Mouse (Mus musculus): ENCODE results near the gene Vmn1r180. TPM values are rescaled to one million over a fixed set of nuclear protein-coding genes. Genes with fewer than 3 reads are reported as not detected.
"Not testable (repeated sequence)": the region's sequence is repeated elsewhere in the genome, so short reads cannot be mapped to it uniquely, and the experiment has no call there.

Vmn1r180 gene
- not detected in 2 replicates for polyA plus RNA-seq (2015; fragmentation: Nextera tagmentation; extraction: Ambion mirVana)

- Histone ChIP-seq H3K9me3 (ENCODE audit: control insufficient read depth, low read length) (0 out of 2 replicates have a peak, but pooled peaks cover 5% of the 10 kb centered on the region), H3K36me3 (ENCODE audit: control insufficient read depth, insufficient read depth) (no peaks in the 10 kb centered on the region), H3K4me3 (replicated peaks; ENCODE audit: low read length) (no peak within 1 kb of the TSS), H3K27me3 (replicated peaks; ENCODE audit: control insufficient read depth, insufficient read depth, low read length) (no peaks in the 10 kb centered on the region), H3K9ac (replicated peaks; ENCODE audit: low read depth, low read length) (no peak within 1 kb of the TSS), H3K4me1 (replicated peaks; ENCODE audit: control insufficient read depth, insufficient read depth, low read length) (no peaks in the 10 kb centered on the region), H3K27ac (ENCODE audit: low read length) (no peak within 1 kb of the TSS), H3K4me2 (ENCODE audit: low read length) (no peak within 1 kb of the TSS)
- ATAC-seq = no peak
Measured at GRCm38 (mm10) chr7:23950332-23950731, at the start of gene Vmn1r180. Gene Vmn1r180, plus strand, starts transcription at chr7:23950632.

- no peak for ATAC-seq
- H3K4me2 ChIP-seq (ENCODE audit: low read length) = no peak within 1 kb of the TSS
- no peaks in the 10 kb centered on the region for H3K4me1 ChIP-seq (replicated peaks; ENCODE audit: control insufficient read depth, insufficient read depth, low read length)
- no peak within 1 kb of the TSS for H3K4me3 ChIP-seq (replicated peaks; ENCODE audit: low read length)
- no peak within 1 kb of the TSS for H3K9ac ChIP-seq (replicated peaks; ENCODE audit: low read depth, low read length)
- no peak within 1 kb of the TSS for H3K27ac ChIP-seq (ENCODE audit: low read length)
- 0 out of 2 replicates have a peak, but pooled peaks cover 4% of the 10 kb centered on the region for H3K9me3 ChIP-seq (ENCODE audit: control insufficient read depth, low read length)
- H3K36me3 ChIP-seq (ENCODE audit: control insufficient read depth, insufficient read depth) = no peaks in the 10 kb centered on the region
- 58% methylated on average over 2 of the region's 2 CpGs for WGBS
- H3K27me3 ChIP-seq (replicated peaks; ENCODE audit: control insufficient read depth, insufficient read depth, low read length) = no peaks in the 10 kb centered on the region
Measured at GRCm38 (mm10) chr7:23926678-23927077, 23.8 kb upstream of the Vmn1r180 start, which contains the start of gene Vmn1r179. Gene Vmn1r179, plus strand, starts transcription at chr7:23926978.

GRCm38 (mm10) chr7:23968044-23968443, 17.6 kb downstream of the Vmn1r180 start:
- H3K4me2 ChIP-seq (ENCODE audit: low read length); H3K27me3 ChIP-seq (replicated peaks; ENCODE audit: control insufficient read depth, insufficient read depth, low read length); H3K9ac ChIP-seq (replicated peaks; ENCODE audit: low read depth, low read length); H3K4me1 ChIP-seq (replicated peaks; ENCODE audit: control insufficient read depth, insufficient read depth, low read length); H3K36me3 ChIP-seq (ENCODE audit: control insufficient read depth, insufficient read depth); ATAC-seq; H3K27ac ChIP-seq (ENCODE audit: low read length); H3K4me3 ChIP-seq (replicated peaks; ENCODE audit: low read length): not testable (repeated sequence)
- H3K9me3 ChIP-seq (ENCODE audit: control insufficient read depth, low read length) = peaks cover 12% of the 10 kb centered on the region; the same call in 1 of the 2 replicates
- 56% methylated on average over 3 of the region's 3 CpGs for WGBS

- not testable (repeated sequence) for H3K4me3 ChIP-seq (replicated peaks; ENCODE audit: low read length); ATAC-seq; H3K36me3 ChIP-seq (ENCODE audit: control insufficient read depth, insufficient read depth); H3K4me1 ChIP-seq (replicated peaks; ENCODE audit: control insufficient read depth, insufficient read depth, low read length); H3K27ac ChIP-seq (ENCODE audit: low read length); H3K27me3 ChIP-seq (replicated peaks; ENCODE audit: control insufficient read depth, insufficient read depth, low read length); H3K9ac ChIP-seq (replicated peaks; ENCODE audit: low read depth, low read length); H3K4me2 ChIP-seq (ENCODE audit: low read length)
- H3K9me3 ChIP-seq (ENCODE audit: control insufficient read depth, low read length) = peaks cover 16% of the 10 kb centered on the region; the same call in 1 of the 2 replicates
- 83% methylated on average over 9 of the region's 9 CpGs for WGBS
Measured at GRCm38 (mm10) chr7:23974315-23974714, 23.9 kb downstream of the Vmn1r180 start, which contains the start of gene Vmn1r181. Gene Vmn1r181, plus strand, starts transcription at chr7:23974615.

GRCm38 (mm10) chr7:24001391-24001790, 51.0 kb downstream of the Vmn1r180 start, which contains the start of gene V1rd19:
Gene V1rd19, plus strand, starts transcription at chr7:24001691.
- H3K27ac ChIP-seq (ENCODE audit: low read length) = no peak within 1 kb of the TSS
- H3K9ac ChIP-seq (replicated peaks; ENCODE audit: low read depth, low read length) = no peak within 1 kb of the TSS
- H3K4me3 ChIP-seq (replicated peaks; ENCODE audit: low read length) = no peak within 1 kb of the TSS
- ATAC-seq = no peak
- 65% methylated on average over 2 of the region's 2 CpGs for WGBS
- H3K4me1 ChIP-seq (replicated peaks; ENCODE audit: control insufficient read depth, insufficient read depth, low read length) = no peaks in the 10 kb centered on the region
- H3K4me2 ChIP-seq (ENCODE audit: low read length) = no peak within 1 kb of the TSS
- no peaks in the 10 kb centered on the region for H3K27me3 ChIP-seq (replicated peaks; ENCODE audit: control insufficient read depth, insufficient read depth, low read length)
- H3K36me3 ChIP-seq (ENCODE audit: control insufficient read depth, insufficient read depth) = no peaks in the 10 kb centered on the region
- H3K9me3 ChIP-seq (ENCODE audit: control insufficient read depth, low read length) = peaks cover 2% of the 10 kb centered on the region; the same call in 1 of the 2 replicates

Other genes with a start within 250 kb of the Vmn1r180 start
- not detected in 2 replicates for gene Vmn1r173, start 249.9 kb upstream of the Vmn1r180 start, polyA plus RNA-seq (2015; fragmentation: Nextera tagmentation; extraction: Ambion mirVana)
- gene Vmn1r174, start 198.4 kb upstream of the Vmn1r180 start, polyA plus RNA-seq (2015; fragmentation: Nextera tagmentation; extraction: Ambion mirVana) = not detected in 2 replicates
- gene Vmn1r175, start 140.0 kb upstream of the Vmn1r180 start, polyA plus RNA-seq (2015; fragmentation: Nextera tagmentation; extraction: Ambion mirVana) = not detected in 2 replicates
- gene Vmn1r176, start 113.3 kb upstream of the Vmn1r180 start, polyA plus RNA-seq (2015; fragmentation: Nextera tagmentation; extraction: Ambion mirVana) = not detected in 2 replicates
- not detected in 2 replicates for gene Vmn1r177, start 84.2 kb upstream of the Vmn1r180 start, polyA plus RNA-seq (2015; fragmentation: Nextera tagmentation; extraction: Ambion mirVana)
- gene Vmn1r178, start 58.6 kb upstream of the Vmn1r180 start, polyA plus RNA-seq (2015; fragmentation: Nextera tagmentation; extraction: Ambion mirVana) = not detected in 2 replicates
- not detected in 2 replicates for gene Vmn1r179, start 23.7 kb upstream of the Vmn1r180 start, polyA plus RNA-seq (2015; fragmentation: Nextera tagmentation; extraction: Ambion mirVana)
- gene Vmn1r181, start 24.0 kb downstream of the Vmn1r180 start, polyA plus RNA-seq (2015; fragmentation: Nextera tagmentation; extraction: Ambion mirVana) = not detected in 2 replicates
- not detected in 2 replicates for gene V1rd19, start 51.1 kb downstream of the Vmn1r180 start, polyA plus RNA-seq (2015; fragmentation: Nextera tagmentation; extraction: Ambion mirVana)
- not detected in 2 replicates for gene Vmn1r183, start 102.6 kb downstream of the Vmn1r180 start, polyA plus RNA-seq (2015; fragmentation: Nextera tagmentation; extraction: Ambion mirVana)
- gene Zfp180, start 131.3 kb downstream of the Vmn1r180 start, polyA plus RNA-seq (2015; fragmentation: Nextera tagmentation; extraction: Ambion mirVana) = 44.0 and 46.7 TPM in 2 replicates
- 10.5 and 12.7 TPM in 2 replicates for gene Zfp112, start 161.7 kb downstream of the Vmn1r180 start, polyA plus RNA-seq (2015; fragmentation: Nextera tagmentation; extraction: Ambion mirVana)
- 26.9 and 31.5 TPM in 2 replicates for gene Zfp235, start 183.5 kb downstream of the Vmn1r180 start, polyA plus RNA-seq (2015; fragmentation: Nextera tagmentation; extraction: Ambion mirVana)
- 10.0 and 10.7 TPM in 2 replicates for gene Zfp114, start 224.4 kb downstream of the Vmn1r180 start, polyA plus RNA-seq (2015; fragmentation: Nextera tagmentation; extraction: Ambion mirVana)

Measured in forebrain, embryonic 16.5 days (tissue).